In genomic region chr9:75559512-75560012, GRCm38 (mm10) we compare ENCODE assay signal across 7 mouse cellular contexts. TPM values are rescaled to one million over a fixed set of nuclear protein-coding genes. Genes with fewer than 3 reads are reported as not detected.
DNase-seq lines count a peak whose midpoint lies in the region; ATAC-seq lines count a peak whose summit lies in the region.

Tmod3 (minus strand) TSS chr9:75559657.

- H3K27me3 ChIP-seq in intestine, embryonic 15.5 days (replicated peaks), result no peaks in the 10 kb centered on the region
- H3K27me3 ChIP-seq in midbrain, embryonic 10.5 days (ENCODE audit: low read depth, poor library complexity, severe bottlenecking), result no peaks in the 10 kb centered on the region

- H3K4me1 ChIP-seq in intestine, embryonic 15.5 days (replicated peaks), result peaks cover 4% of the 10 kb centered on the region; the same call in 1 of the 2 replicates
- H3K4me1 ChIP-seq in midbrain, embryonic 10.5 days, result peaks cover 21% of the 10 kb centered on the region

- H3K27ac ChIP-seq in intestine, embryonic 15.5 days, result peak within 1 kb of the TSS; percentile 88
- peak within 1 kb of the TSS; percentile 88 for H3K27ac ChIP-seq in midbrain, embryonic 10.5 days (replicated peaks)

- H3K4me2 ChIP-seq in intestine, embryonic 15.5 days (replicated peaks), result peak within 1 kb of the TSS; percentile 72

- WGBS in intestine, embryonic 15.5 days, result under 1% methylated on average over 21 of the region's 21 CpGs
- 3% methylated on average over 21 of the region's 21 CpGs for WGBS in midbrain, embryonic 10.5 days

- H3K9me3 ChIP-seq in intestine, embryonic 15.5 days, result no peaks in the 10 kb centered on the region
- H3K9me3 ChIP-seq in midbrain, embryonic 10.5 days (replicated peaks), result no peaks in the 10 kb centered on the region

- intact Hi-C loops in left cerebral cortex, postnatal 25 days (cut with DNase I), result no loop called here

- peak within 1 kb of the TSS; percentile 83 for H3K9ac ChIP-seq in intestine, embryonic 15.5 days

- no peaks in the 10 kb centered on the region for H3K36me3 ChIP-seq in intestine, embryonic 15.5 days
- no peaks in the 10 kb centered on the region for H3K36me3 ChIP-seq in midbrain, embryonic 10.5 days

- ATAC-seq in intestine, embryonic 15.5 days, result peak; percentile 97

- H3K4me3 ChIP-seq in intestine, embryonic 15.5 days (replicated peaks), result peak within 1 kb of the TSS; percentile 69
- H3K4me3 ChIP-seq in midbrain, embryonic 10.5 days, result peak within 1 kb of the TSS; percentile 82

- DNase-seq in adrenal gland, adult 18-20 months (ENCODE audit: low spot score in 2 of 2), result peak; percentile 95 to 97
- DNase-seq in embryo, embryonic 11 days, result peak; percentile 94
- DNase-seq in gastrocnemius, postnatal 25 days, result peak; percentile 89
- DNase-seq in left cerebral cortex, postnatal 25 days (ENCODE audit: low spot score in 2 of 2), result peak; percentile 92 to 97
- DNase-seq in midbrain, embryonic 10.5 days (ENCODE audit: low spot score), result peak; percentile 93
- DNase-seq in right cerebral cortex, postnatal 4 days, result peak; percentile 95

RNA-seq across cellular contexts. Expression of gene Tmod3, which starts in this region (rescaled TPM):
- 10 to 100 TPM; 57.4 to 60.2 TPM for total RNA-seq in adrenal gland, adult 18-20 months (2021)
- 10 to 100 TPM; 19.7 to 25.8 TPM for total RNA-seq in gastrocnemius, postnatal 25 days (2021)
- 98.6 and 105 TPM in 2 replicates for polyA plus RNA-seq in intestine, embryonic 15.5 days (2015; fragmentation: Nextera tagmentation; extraction: Ambion mirVana)
- total RNA-seq in left cerebral cortex, postnatal 25 days (2021), result 10 to 100 TPM; 47.2 to 53.0 TPM
- polyA plus RNA-seq in midbrain, embryonic 10.5 days (2016; fragmentation: Nextera tagmentation; extraction: Ambion mirVana), result 90.8 and 95.5 TPM in 2 replicates

Comparison
In these comparisons a context has a peak if more than half of its experiments do, and no peak if none do; other contexts are left out.
1. Peak in every context shown above with its lines: DNase-seq, ATAC-seq, H3K4me3 ChIP-seq and H3K27ac ChIP-seq.